ENCODE assay signal across 19 mouse cellular contexts in the genomic region with DNA sequence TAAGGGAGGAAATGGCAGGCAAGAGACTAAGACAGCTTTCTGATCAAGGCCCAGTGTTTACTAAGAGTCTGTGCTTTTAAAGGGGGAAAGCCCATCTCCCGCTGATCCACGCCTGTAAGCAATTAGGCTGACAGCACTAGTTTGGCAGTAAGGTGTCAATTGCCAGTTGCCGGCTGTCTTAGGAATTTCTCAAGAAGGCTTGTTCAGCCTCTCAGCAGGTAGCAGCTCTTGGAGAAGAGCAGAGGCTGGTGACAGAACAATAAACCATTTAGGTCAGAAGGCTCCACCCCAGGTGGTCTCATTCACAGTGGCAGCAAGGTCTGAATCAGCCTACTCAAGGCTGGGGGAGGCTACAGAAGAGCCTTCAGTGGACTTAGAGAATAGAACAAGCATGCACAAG. TPM values are rescaled to one million over a fixed set of nuclear protein-coding genes. Genes with fewer than 3 reads are reported as not detected.
DNase-seq lines count a peak whose midpoint lies in the region; ATAC-seq and TF ChIP-seq lines count a peak whose summit lies in the region.
"Had no signal": no experiment of that assay in that cellular context is flagged by ENCODE, and none has a peak within 500 bp of the region (broad histone marks: within the 10 kb centered on the region; RNA-seq: fewer than 3 reads in every experiment).

No protein-coding gene starts in this region.

- H3K27me3 ChIP-seq in forebrain, embryonic 11.5 days (ENCODE audit: control insufficient read depth, insufficient read depth, low read length) = no peaks in the 10 kb centered on the region
- H3K27me3 ChIP-seq in forebrain, embryonic 15.5 days = no peaks in the 10 kb centered on the region
- H3K27me3 ChIP-seq in ES-Bruce4 (ENCODE audit: control insufficient read depth, insufficient read depth, low read length, poor library complexity, severe bottlenecking) = no peaks in the 10 kb centered on the region
- H3K27me3 ChIP-seq in kidney, embryonic 15.5 days = no peaks in the 10 kb centered on the region
- H3K27me3 ChIP-seq: embryonic facial prominence, embryonic 15.5 days; liver, embryonic 15.5 days; midbrain, embryonic 15.5 days; neural tube, embryonic 13.5 days had no signal

- H3K4me2 ChIP-seq in forebrain, embryonic 11.5 days (ENCODE audit: low read depth, low read length, severe bottlenecking) = no peak overlapping the region
- H3K4me2 ChIP-seq in forebrain, embryonic 15.5 days (replicated peaks) = no peak overlapping the region
- H3K4me2 ChIP-seq in kidney, embryonic 15.5 days = no peak overlapping the region
- H3K4me2 ChIP-seq: embryonic facial prominence, embryonic 15.5 days; liver, embryonic 15.5 days; midbrain, embryonic 15.5 days; neural tube, embryonic 13.5 days had no signal

- no peak overlapping the region for H3K9ac ChIP-seq in forebrain, embryonic 11.5 days (ENCODE audit: low read length)
- no peak overlapping the region for H3K9ac ChIP-seq in forebrain, embryonic 15.5 days (replicated peaks)
- no peak overlapping the region for H3K9ac ChIP-seq in ES-Bruce4 (ENCODE audit: low read depth, poor library complexity, severe bottlenecking)
- H3K9ac ChIP-seq in kidney, embryonic 15.5 days = no peak overlapping the region
- H3K9ac ChIP-seq: embryonic facial prominence, embryonic 15.5 days; liver, embryonic 15.5 days; midbrain, embryonic 15.5 days; neural tube, embryonic 13.5 days had no signal

- no peak overlapping the region for H3K27ac ChIP-seq in forebrain, embryonic 11.5 days (ENCODE audit: low read depth, low read length)
- no peak overlapping the region for H3K27ac ChIP-seq in forebrain, embryonic 15.5 days (replicated peaks)
- H3K27ac ChIP-seq in ES-Bruce4 (ENCODE audit: insufficient read depth, low read length) = no peak overlapping the region
- no peak overlapping the region for H3K27ac ChIP-seq in kidney, embryonic 15.5 days
- H3K27ac ChIP-seq: embryonic facial prominence, embryonic 15.5 days; liver, embryonic 15.5 days; midbrain, embryonic 15.5 days; neural tube, embryonic 13.5 days had no signal

- no peak overlapping the region for H3K4me3 ChIP-seq in forebrain, embryonic 11.5 days (ENCODE audit: low read depth, low read length)
- no peak overlapping the region for H3K4me3 ChIP-seq in forebrain, embryonic 15.5 days
- H3K4me3 ChIP-seq in ES-Bruce4 (ENCODE audit: low read depth, low read length) = no peak overlapping the region
- H3K4me3 ChIP-seq in kidney, embryonic 15.5 days (replicated peaks) = no peak overlapping the region
- H3K4me3 ChIP-seq: embryonic facial prominence, embryonic 15.5 days; liver, embryonic 15.5 days; midbrain, embryonic 15.5 days; neural tube, embryonic 13.5 days had no signal

- WGBS in forebrain, embryonic 11.5 days = 3% methylated on average over 3 of the region's 3 CpGs
- 7% methylated on average over 3 of the region's 3 CpGs for WGBS in forebrain, embryonic 15.5 days
- WGBS in kidney, embryonic 15.5 days = 48% methylated on average over 3 of the region's 3 CpGs

- TF ChIP-seq CTCF in ES-Bruce4 (IDR thresholded peaks at IDR 0.05; ENCODE audit: low read depth, low read length) = no peak

- peak; percentile 55; the same call in 1 of the 2 replicates for TF ChIP-seq EP300 in ES-Bruce4 (IDR thresholded peaks at IDR 0.05; ENCODE audit: insufficient read depth, low read depth, low read length)

- H3K36me3 ChIP-seq in forebrain, embryonic 11.5 days (ENCODE audit: control insufficient read depth, insufficient read depth, low read length) = no peaks in the 10 kb centered on the region; the same call in 1 of the 2 replicates
- peaks cover 67% of the 10 kb centered on the region for H3K36me3 ChIP-seq in forebrain, embryonic 15.5 days
- H3K36me3 ChIP-seq in ES-Bruce4 (ENCODE audit: control insufficient read depth, insufficient read depth, low read length, poor library complexity, severe bottlenecking) = peaks cover 6% of the 10 kb centered on the region; the same call in 1 of the 2 replicates
- peaks cover 93% of the 10 kb centered on the region for H3K36me3 ChIP-seq in kidney, embryonic 15.5 days

- DNase-seq in forebrain, embryonic 11.5 days (ENCODE audit: low spot score) = peak; percentile 55
- peak; percentile 48 for DNase-seq in brain, adult 2 months (ENCODE audit: low read depth, low spot score)
- peak; percentile 59 for DNase-seq in forelimb bud, embryonic 11.5 days (ENCODE audit: low read depth, low spot score)
- no peak for DNase-seq in left cerebral cortex, adult 8-10 months (ENCODE audit: low spot score in 2 of 2)
- DNase-seq: heart, adult 18-20 months; kidney, postnatal 14 days; left cerebral cortex, postnatal 4 days; lung, postnatal 14 days had no signal

- ATAC-seq in forebrain, embryonic 11.5 days (replicated peaks; ENCODE audit: low FRiP score) = no peak
- ATAC-seq in forebrain, embryonic 15.5 days (replicated peaks) = no peak
- ATAC-seq in frontal cortex, adult (ENCODE audit: low TSS enrichment) = no peak
- no peak for ATAC-seq in kidney, embryonic 15.5 days (replicated peaks; ENCODE audit: low FRiP score)
- ATAC-seq: activated CD4-positive, CD25-positive, alpha-beta regulatory T cell, adult 4 months; intestine, embryonic 16.5 days; midbrain, embryonic 15.5 days had no signal

- H3K9me3 ChIP-seq in forebrain, embryonic 11.5 days (ENCODE audit: control insufficient read depth, low read length) = no peaks in the 10 kb centered on the region
- H3K9me3 ChIP-seq in forebrain, embryonic 15.5 days = no peaks in the 10 kb centered on the region
- H3K9me3 ChIP-seq in ES-Bruce4 (replicated peaks; ENCODE audit: control insufficient read depth, insufficient read depth, low read length, poor library complexity, severe bottlenecking) = no peaks in the 10 kb centered on the region
- no peaks in the 10 kb centered on the region for H3K9me3 ChIP-seq in kidney, embryonic 15.5 days (replicated peaks)
- H3K9me3 ChIP-seq: embryonic facial prominence, embryonic 15.5 days; G1E; liver, embryonic 15.5 days; midbrain, embryonic 15.5 days; neural tube, embryonic 13.5 days had no signal

- H3K4me1 ChIP-seq in forebrain, embryonic 11.5 days (replicated peaks; ENCODE audit: control insufficient read depth, insufficient read depth, low read length) = no peaks in the 10 kb centered on the region; the same call in 1 of the 2 replicates
- peaks cover 3% of the 10 kb centered on the region; the same call in 1 of the 2 replicates for H3K4me1 ChIP-seq in forebrain, embryonic 15.5 days
- no peaks in the 10 kb centered on the region for H3K4me1 ChIP-seq in ES-Bruce4 (ENCODE audit: control insufficient read depth, insufficient read depth, low read length)
- no peaks in the 10 kb centered on the region for H3K4me1 ChIP-seq in kidney, embryonic 15.5 days
- H3K4me1 ChIP-seq: embryonic facial prominence, embryonic 15.5 days; liver, embryonic 15.5 days; midbrain, embryonic 15.5 days had no signal

- no peak for TF ChIP-seq POLR2A in ES-Bruce4 (IDR thresholded peaks at IDR 0.05; ENCODE audit: insufficient read depth, low read length)

RNA-seq across cellular contexts. Expression of gene Sacm1l, which starts 25.0 kb away (rescaled TPM):
- 44.6 and 46.4 TPM in 2 replicates for polyA plus RNA-seq in forebrain, embryonic 11.5 days (2014; fragmentation: Nextera tagmentation; extraction: Ambion mirVana)
- polyA plus RNA-seq in forebrain, embryonic 15.5 days (2015; fragmentation: Nextera tagmentation; extraction: Ambion mirVana) = 48.5 and 51.8 TPM in 2 replicates
- 49.9 and 57.0 TPM in 2 replicates for polyA plus RNA-seq in ES-Bruce4 (2011; ENCODE audit: insufficient read depth, insufficient read length, low read depth, missing spikeins)
- 10 to 100 TPM; 60.6 to 65.9 (median 62.7) TPM for total RNA-seq in left cerebral cortex, adult 8-10 months (2022)
- 56.1 and 64.2 TPM in 2 replicates for polyA plus RNA-seq in kidney, embryonic 15.5 days (2015; fragmentation: Nextera tagmentation; extraction: Ambion mirVana)

Comparison
In these comparisons a context has a peak if more than half of its experiments do, and no peak if none do; other contexts are left out.
1. DNase-seq: peak in forebrain, embryonic 11.5 days (single experiment), brain, adult 2 months (single experiment) and forelimb bud, embryonic 11.5 days (single experiment); none in left cerebral cortex, adult 8-10 months (0 of 2).